Mouse (Mus musculus) gastrocnemius, postnatal 36 days (tissue): ENCODE measurements around the gene Rpl35a. TPM values are rescaled to one million over a fixed set of nuclear protein-coding genes. Genes with fewer than 3 reads are reported as not detected.

Experiments
- DNase-seq, 2 experiments: peaks; one replicate each; pipeline ENCODE4 v3.0.0; 2022
- intact Hi-C: fragments of 180-260 bp; cut with DNase I; formaldehyde crosslinking; loops from one replicate; pipeline ENCODE4 v1.15.1; 2025
- microRNA-seq, 2 experiments: library from miRNA; unstranded; fragments of <30 nt; microRNA quantifications; one replicate each; pipeline ENCODE4 v1.2.0; 2021
- total RNA-seq, 2 experiments: library from RNA; stranded (reverse); gene quantifications; 2 replicates each; pipeline ENCODE4 v1.2.3; 2021

Gene Rpl35a
- total RNA-seq, 2 experiments from 2014 or later: 193 to 237 TPM

DNA sequence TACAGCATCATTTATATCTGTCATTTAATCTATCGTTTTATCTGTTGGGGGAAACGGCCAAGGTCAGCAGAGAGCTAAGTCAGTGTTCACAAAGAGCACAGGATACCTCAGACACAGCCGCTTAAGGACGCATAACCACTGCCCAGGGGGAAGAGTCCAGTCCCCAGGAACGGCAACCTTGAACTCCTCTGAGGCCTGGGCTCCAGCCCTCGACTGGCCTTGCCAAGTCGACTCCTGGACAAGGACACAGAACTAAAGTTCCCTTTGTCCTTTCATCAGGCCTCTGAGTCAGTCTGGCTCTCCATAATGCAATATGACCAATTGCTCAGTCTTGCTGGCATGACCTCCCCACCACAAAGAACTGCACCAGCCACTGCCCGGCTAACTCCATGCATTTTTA is 29.4 kb downstream of the Rpl35a start:
- intact Hi-C loops: no loop called here
- no peak for DNase-seq

Small RNA genes within 50 kb of the gene (microRNA-seq; reads per million reads assigned to microRNA genes)
- gene Gm22231: 0 reads per million in 2 experiments
- 0.74 to 2.1 reads per million in 2 experiments for gene Mir1947

Other genes with a start within 250 kb of the Rpl35a start
- not detected for gene Smbd1, start 246.0 kb upstream of the Rpl35a start, total RNA-seq
- 10 to 100 TPM; 86.0 to 88.7 TPM for gene Fyttd1, start 179.0 kb upstream of the Rpl35a start, total RNA-seq
- gene Rubcn, start 178.7 kb upstream of the Rpl35a start, total RNA-seq: 10 to 100 TPM; 23.9 to 25.4 TPM
- gene Lrch3, start 142.4 kb upstream of the Rpl35a start, total RNA-seq: 10 to 100 TPM; 13.2 to 14.6 TPM
- gene Iqcg, start 235 bp upstream of the Rpl35a start, total RNA-seq: 1 to 10 TPM; 3.9 TPM
- gene Lmln, start 6.1 kb downstream of the Rpl35a start, total RNA-seq: 1 to 10 TPM; 1.2 to 1.5 TPM
- 10 to 100 TPM; 13.9 to 15.2 TPM for gene Osbpl11, start 128.6 kb downstream of the Rpl35a start, total RNA-seq
- gene Snx4, start 195.0 kb downstream of the Rpl35a start, total RNA-seq: 10 to 100 TPM; 13.0 to 13.4 TPM